Mouse (Mus musculus): ENCODE measurements around the gene Camk2n1.
"Not testable (repeated sequence)": the region's sequence is repeated elsewhere in the genome, so short reads cannot be mapped to it uniquely, and the experiment has no call there.

Camk2n1 gene

DNA sequence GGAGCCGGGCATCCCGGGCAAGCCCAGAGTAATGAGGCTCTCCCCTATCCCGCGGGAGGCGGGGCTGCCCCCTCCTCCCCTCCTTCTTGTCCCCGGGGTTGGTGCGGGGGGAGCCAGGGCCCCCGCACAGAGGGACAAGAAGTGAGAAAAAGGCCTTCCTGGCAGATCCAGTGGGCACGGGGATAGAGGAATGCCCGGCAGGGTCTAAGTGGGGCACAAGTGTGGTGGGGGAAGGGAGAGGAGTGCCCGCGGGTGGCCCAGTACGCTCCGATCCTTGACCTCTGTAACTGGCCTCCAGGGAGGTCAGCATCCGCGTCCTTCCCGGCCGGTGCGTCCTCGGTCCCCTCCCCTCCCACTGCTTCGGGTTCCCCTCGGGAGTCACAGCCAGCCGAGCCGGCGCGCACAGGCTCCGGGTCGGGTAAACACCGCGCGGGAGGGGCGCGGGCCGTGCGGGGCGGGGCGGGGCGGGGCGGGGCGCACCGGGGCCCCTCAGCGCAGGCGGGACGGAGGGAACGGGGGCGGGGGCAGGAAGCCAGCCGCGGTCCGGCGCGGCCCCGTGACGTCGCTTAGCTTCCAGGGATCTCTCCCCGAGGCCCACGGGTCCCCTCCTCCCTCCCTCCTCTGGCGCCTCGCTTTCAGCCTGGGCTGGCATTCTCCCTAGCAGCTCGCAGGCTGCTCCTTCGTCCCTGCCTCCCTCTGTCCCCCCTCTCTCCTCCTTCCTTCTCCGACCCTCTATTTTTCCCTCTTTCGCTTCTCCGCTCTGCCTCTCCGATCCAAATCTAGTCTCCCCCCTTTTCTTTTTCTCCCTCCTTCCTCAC lies at the start of gene Camk2n1:
Gene Camk2n1 (plus strand): TSS at position 562 of the 818 bp plus-strand sequence.
- peak; percentile 29 to 30 for DNase-seq

DNA sequence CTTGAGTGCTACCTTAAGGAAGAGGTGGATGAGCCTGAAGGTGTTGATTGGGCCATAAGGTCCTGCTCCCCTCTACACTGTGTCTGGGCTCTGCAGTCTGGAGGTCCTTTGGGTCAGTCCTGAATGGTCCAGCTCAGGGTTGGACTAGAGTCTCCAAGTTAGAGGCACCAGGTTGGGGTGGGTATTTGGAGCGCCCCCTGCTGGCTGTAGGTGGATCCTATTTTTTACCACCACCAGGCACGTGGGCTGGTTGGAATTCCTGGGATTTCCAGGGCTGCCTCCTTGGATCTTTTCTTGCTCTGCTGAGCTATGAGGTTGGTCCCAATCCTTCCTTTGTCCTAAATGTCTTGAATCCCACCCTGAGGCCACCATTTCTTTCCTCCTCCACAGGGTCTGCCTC lies 49.3 kb upstream of the Camk2n1 start:
- DNase-seq: peak in 1 of 2 experiments; percentile 44

DNA sequence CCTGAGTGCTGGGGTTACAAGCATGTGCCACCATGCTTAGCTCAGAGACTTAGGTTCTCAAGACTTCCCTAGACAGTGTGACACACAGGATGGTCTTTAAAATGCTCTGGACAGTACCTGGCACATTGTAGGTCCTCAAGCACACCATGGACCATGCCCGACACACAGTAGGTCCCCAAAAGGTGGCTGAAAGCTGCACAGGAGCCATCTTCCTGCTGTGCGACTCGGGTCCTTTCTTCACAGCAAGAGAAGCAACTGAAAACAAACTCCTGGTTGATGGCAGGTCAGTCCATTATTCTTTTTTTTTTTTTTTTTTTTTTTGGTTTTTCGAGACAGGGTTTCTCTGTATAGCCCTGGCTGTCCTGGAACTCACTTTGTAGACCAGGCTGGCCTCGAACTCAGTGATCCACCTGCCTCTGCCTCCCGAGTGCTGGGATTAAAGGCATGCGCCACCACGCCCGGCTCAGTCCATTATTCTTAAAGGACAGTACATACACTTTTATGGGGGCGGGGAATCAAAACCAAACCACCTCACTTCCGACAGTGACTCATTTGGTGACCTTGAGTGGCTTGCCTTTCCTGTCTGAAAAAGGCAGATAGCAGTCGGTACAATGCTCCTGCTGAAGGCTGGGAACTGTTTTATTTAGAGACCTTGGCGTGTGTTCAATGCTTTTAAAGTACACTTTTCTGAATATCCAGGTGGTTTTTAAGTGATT lies 46.5 kb upstream of the Camk2n1 start:
- DNase-seq: no peak

DNA sequence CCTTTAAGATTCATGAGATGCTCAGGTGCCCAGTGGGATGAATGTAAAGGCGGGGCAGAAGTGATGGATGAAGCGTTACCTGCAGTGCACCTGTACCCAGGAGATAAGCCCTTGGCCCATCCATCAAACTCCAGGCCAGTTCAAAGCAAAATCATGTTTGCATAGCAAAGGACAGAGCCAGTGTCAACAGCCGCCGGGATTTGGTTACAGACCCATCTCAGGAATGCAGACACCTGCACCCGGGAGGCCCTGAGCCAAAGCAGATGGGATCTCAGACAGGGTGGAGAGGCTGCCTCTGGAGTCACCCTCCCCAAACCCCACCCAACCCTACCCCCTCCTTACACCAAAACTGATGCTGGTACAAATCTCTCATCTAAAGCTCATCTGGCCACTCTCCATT lies 43.1 kb upstream of the Camk2n1 start:
- DNase-seq: no peak

DNA sequence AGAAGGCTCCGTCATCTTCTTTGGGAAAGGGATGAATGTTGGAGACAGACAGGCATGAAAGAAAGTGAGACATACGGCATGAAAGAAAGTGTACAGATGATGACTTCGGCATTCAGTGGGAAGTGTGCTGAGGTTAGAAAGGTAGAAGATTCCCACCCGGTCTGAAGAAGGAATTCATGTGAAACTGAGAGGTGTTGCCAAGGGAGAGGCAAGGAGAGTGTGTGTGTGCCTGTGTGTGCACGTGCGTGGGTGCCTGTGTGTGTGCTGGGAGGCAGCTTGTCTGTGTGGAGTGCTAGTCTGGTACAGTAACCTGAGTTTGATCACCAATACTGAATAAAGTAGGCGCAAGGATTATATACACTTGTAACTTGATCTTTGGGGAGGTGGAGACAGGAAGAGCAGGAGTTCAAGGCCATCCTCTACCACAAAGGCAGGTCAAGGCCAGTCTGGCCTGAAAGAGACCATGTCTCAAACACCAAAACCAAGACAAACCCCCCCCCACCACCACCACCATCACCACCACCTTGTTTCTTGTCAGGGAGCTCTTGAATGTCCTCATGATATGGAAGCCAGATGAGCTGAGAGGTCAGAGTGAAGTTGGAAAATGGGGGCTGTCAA lies 42.5 kb upstream of the Camk2n1 start:
- DNase-seq: no peak

DNA sequence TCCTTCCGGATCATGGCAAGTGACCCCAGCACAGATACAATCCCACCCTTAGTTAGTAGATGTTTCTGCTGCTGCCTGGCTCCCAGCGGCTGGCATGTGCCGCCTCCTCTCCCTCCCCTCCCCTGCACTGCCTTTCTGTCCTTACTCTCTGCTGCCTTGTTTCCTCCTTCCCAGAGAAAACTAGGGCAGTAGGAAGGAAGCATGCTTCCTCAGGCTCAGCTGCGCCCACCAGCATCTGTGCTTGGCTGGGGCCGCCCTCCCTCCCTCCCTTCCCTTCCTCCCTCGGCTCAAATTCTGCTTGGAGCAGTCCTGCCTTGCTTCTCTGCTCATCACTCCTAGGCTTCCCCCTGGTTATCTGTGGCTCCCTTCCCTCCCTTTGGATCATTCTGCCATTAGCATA lies 39.4 kb upstream of the Camk2n1 start:
- no peak for DNase-seq

DNA sequence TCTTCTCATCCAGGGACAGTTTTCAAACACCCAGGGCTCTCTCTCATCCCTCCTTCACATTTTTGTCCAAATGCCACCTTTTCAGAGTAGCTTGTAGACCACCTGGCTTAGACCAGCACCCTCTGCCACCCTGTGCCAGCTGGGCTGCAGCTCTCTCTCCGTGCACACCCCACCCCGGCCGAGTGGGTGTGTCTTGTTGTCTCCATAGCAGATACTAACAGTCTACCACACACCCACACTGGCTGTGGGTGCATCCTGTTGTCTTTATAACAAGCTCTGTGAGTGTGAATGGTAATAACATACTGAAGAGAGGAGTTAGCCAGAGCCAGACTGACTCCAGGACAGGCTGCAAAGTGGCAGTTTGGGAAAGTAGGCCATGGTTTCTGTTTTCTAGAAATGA lies 38.1 kb upstream of the Camk2n1 start:
- DNase-seq: no peak

DNA sequence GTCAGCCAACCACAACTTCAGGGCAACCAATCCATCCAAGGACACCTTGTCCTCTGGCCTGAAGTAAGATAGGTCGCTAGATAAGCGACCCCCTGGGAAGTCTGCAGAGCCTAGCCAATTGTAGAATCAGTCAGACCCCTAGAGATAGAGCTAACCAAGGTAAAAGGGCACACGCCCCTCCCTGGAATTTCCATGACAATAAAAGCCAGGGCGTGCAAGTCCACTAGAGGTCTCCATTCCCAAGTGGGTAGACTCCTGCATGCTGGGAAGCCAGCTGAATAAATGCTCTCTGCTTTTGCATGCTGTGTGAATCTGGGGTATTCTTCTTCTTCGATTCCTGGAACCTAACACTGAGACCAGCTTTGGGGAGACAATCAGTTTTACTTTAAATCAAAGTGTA lies 37.7 kb upstream of the Camk2n1 start:
- no peak for DNase-seq

DNA sequence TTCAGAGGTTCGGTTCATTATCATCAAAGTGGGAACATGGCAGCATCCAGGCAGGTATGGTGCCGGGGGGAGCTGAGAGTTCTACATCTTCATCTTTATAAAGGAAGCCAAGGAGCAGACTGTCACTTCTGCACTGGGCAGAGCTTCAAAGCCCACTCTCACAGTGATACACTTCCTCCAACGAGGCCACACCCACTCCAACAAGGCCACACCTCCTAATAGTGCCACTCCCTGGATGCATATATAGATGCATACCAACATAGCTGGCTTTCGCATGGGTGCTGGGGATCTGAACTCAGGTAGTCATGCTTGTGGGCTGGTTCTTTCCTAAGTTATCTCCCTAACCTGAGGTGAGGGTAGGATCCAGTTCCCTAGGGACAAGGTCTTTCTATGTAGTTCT lies 36.2 kb upstream of the Camk2n1 start:
- DNase-seq: no peak

DNA sequence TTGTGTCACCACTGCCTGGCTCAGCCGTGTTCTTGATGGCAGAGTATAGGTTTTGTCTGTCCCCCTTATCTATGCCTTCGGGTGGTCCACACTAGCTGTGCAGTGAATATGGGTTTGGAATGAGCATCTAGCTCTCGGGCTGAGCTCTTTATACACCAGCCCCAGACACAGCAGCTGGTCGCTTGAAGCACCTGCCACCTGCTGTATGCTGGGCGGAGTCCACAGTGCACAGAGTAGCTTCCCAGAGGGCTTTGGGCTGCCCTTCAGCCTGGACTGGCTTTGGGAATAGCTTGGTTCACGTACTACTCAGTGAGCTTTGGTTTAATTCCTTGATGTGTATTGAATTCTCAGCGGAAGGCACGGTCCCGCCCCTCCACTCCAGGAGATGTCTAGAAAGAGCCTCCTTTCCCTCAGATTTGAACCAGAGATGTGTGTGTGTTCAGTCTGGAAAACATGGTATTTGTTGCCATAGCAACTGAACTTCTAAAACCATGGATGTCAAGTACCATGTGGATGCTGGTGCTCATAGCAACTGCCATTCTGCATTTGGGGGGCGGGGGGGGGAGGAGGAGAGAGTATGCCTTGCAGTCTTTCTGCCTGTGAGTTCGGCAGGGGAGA lies 35.7 kb upstream of the Camk2n1 start:
- DNase-seq: no peak

DNA sequence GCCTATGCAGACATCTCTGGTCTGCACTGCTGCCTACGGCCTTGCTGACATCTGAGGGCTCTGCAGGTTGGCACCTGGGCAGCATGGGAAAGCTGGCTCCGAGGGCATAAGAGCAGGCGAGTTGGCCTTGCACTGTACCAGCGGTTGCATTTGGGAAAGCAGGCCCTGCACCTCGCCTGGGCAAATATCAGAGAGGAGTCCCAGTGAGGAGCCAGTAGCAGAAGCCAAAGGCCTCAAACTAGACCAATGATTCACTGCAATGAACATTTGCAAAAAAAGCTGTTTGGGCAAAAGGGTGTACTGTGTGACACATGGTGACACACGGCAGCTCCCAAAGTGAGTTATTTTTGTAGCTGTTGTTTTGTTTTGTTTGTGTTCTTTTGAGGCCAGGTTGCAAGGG lies 29.1 kb upstream of the Camk2n1 start:
- DNase-seq: no peak

DNA sequence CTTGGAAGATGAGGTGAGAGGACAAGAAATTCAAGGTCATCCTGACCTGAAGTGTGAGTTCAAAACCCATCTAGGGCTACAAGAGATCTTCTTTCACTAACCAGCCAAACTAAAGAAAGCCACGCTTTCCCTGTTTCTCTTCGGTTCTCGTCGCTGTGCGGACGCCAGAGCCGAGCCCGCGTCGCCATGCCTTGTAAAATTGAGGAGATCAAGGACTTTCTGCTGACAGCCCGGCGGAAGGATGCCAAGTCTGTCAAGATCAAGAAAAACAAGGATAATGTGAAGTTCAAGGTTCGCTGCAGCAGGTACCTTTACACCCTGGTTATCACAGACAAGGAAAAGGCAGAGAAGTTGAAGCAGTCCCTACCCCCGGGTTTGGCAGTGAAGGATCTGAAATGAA lies 28.5 kb upstream of the Camk2n1 start:
- DNase-seq: not testable (repeated sequence)

DNA sequence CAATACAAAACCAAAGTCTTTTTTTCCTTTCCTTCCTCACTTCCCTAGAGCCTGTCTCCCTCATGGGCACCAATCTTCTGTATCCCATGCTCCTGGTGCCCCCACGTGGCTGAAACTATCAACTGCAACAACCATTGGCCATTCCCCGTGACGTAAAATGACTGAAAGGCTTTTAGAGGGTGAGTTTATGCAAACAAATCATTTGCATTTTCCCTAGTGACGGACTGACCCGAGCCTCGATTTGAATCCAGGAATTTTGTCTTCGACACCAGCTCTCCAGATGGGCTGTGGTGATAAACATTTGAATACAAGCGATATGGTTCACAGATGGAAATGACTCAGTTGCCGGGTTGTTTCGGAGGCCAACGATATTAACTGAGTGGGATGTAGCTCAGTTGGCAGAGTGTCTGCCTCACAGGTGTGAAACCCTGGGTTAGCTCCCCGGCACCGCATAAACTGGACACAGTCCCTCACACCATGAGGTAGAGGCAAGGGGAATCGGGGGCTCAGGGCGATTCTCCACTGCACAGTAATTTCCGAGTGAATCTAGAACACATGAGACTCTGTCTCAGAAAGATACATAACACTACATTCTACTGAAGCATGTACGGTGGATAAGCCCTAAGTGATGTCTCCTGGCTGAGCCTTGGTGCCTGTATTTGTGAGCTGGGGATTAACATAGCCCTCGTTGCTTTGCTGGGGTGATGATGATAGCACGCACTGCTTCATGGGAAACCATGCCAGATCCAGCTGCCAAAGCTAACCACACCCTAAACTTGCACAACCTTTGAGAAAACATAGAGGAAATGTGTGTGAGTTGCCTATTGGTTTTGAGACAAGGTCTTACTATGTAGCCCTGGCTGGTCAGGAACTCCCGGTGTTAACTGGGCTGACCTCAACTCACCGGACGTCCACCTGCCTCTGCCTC lies 27.1 kb upstream of the Camk2n1 start:
- DNase-seq: peak; percentile 28 to 67

DNA sequence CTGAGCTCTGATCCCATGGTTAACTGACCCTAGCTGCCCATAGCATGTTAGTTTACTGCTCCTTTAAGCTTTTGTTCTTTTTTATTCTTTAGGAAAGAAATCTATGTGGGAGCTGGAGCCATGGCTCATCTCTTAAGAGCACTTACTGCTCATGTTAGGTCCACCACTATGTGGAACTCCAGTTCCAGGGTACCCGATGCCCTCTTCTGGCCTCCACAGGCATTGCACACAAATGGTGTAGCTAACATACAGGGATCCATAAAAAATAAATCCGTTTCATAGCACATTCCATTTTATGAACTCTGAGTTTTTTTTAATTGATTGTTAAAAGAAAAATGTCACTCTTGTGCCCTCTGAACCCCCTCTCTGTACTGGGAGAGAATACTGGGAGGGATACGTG lies 24.3 kb upstream of the Camk2n1 start:
- no peak for DNase-seq

DNA sequence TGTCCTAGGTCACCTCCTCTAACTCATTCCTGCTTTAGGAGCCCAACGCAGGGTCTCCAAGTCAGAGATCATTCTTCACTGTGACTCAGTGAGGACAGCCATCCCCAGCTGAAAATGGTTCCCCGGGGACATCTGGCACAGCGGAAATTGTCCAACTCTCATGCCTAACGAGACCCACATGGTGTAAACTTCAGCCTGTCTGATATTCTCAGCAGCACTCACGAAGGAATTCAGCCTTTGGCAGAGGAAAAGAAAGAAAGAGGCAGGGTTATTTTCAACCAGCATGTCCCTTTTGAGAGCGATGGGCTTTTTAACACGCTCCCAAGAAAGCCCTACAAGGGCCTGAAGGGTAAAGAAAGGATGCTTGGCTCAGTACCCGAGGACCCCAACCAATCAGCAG lies 22.8 kb upstream of the Camk2n1 start:
- no peak for DNase-seq

DNA sequence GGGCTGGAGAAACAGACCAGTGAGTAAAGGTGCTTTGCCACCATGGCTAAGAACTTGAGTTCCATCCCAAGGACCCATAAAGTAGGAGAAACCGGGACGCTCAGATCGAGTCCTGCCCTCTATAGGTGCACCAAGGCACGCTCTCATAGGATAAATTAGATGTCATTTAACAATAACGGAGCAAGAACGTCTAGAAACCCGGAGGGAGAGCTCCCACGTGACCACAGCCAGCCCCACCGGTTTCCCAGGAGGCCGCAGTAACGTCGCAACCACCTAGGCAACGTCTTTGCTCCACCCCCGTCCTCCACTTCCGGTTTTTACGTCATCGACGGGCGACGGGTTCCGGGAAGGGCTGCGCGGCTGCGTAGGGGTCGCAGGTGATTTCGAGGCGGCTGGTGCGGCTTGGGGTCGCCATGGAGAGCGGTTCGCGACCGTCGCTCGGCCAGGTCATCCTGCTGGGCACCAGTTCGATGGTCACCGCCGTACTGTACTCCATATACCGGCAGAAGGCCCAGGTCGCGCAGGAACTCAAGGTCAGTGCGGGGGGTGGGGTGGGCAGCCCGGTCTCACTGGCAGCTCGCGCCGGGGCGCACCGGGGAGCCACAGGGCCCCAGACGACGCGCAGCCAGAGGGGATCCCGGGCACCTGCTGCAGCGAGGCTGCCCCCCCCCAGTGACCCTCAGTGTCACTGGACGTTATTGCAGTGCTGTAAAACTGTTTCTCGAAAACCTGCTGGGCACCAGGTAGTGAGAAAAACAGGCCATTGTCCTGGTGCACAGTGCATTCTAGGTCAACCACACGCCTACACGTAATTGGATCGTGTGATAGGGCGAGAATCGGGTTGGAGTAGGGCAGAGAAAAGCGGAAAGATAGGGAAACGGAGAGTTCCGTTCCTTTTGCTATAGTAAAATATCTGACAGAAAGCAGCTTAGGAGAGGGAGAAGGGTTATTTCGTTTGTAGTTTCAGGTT lies 19.5 kb upstream of the Camk2n1 start, which contains the start of gene Mul1:
Gene Mul1 (plus strand): TSS at position 325 of the 970 bp plus-strand sequence.
- DNase-seq: peak; percentile 87 to 93

DNA sequence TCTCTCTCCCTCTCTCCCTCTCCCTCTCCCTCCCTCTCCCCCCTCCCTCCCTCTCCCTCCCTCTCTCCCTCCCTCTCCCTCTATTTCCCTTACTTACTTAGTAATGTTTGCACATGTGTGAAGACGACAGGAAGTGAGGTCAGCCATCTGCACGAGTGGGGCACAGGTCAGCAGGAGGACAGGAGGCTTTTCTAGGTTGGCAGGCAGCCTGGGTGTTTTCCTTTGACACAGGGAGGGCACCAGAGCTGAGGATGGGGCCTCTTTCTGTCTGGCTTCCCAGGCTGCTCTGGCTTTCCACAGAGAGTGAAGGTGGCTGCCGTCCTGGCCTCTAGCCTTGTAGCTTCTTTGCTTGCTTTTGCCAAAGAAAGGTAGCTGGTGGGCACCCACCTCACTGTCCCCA lies 14.1 kb upstream of the Camk2n1 start:
- DNase-seq: no peak

DNA sequence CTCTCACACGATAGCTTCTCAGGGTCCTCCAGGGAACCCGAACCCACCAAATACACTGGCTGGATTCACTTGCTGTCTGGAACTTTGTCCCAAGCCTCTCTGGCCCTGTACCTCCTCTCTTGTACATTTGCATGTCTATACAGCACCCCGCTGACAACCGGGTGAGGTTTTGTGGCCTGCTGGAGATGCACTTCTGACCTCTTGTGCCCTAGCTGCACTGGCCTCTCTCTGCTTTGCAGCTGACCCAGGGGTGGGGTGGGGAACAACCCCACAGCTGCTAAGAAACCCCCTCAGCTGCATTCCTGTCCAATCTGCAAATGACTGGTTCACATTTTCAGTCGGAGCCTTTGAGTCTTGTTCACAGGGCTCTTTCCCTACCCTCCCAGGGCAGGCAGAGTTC lies 9.2 kb upstream of the Camk2n1 start:
- no peak for DNase-seq

DNA sequence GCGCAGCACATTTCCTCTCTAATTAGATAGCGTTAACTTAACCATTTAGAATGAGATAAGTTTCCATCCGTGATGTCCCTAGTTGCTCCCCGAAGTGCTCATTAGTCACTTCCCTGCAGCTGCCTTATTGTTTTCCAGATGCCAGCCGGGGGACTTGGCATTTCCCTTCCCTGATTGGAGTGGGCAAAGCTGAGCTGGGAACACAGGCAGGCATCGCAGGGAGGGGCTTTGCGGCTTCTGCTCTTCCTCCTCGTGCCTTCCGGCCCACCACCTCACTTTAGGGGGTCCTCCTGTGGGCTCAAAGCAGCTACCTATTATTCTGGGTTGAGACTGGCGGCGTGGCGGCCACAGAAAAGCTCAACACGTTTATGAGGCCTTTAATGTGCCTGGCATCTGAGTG lies 7.1 kb upstream of the Camk2n1 start:
- no peak for DNase-seq

DNA sequence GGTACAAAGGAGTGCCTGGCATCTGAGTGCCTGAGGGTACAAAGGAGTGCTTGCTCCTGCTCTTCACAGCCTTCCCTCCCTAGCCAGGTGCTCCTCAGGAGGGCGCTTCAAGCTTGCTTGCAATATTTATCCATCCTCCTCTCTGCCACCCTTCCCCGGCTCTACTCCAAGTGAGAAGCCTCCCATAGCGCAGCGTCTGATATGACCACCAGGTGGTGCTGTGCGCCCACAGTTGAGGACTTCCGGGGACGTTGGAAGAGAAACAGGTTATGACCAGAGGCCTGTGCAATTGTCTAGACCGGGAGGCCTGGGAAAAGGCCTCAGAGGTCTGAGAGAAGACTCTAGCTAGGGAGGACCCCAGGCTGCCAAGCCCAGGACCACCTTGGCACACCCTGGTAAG lies 6.7 kb upstream of the Camk2n1 start:
- peak; percentile 64 to 87 for DNase-seq
